In genomic region chr7:37093721-37094120, GRCm38 (mm10) we compare ENCODE assay signal across 24 mouse cellular contexts.
"Had no signal": no experiment of that assay in that cellular context is flagged by ENCODE, and none has a peak within 500 bp of the region (broad histone marks: within the 10 kb centered on the region; RNA-seq: fewer than 3 reads in every experiment).

No protein-coding gene starts in this region.

- H3K4me1 ChIP-seq: hindbrain, embryonic 15.5 days; intestine, embryonic 15.5 days; limb, embryonic 12.5 days had no signal

- H3K9me3 ChIP-seq: heart, embryonic 10.5 days; heart, embryonic 12.5 days; hindbrain, embryonic 10.5 days; hindbrain, embryonic 13.5 days; hindbrain, embryonic 15.5 days; intestine, embryonic 15.5 days; limb, embryonic 10.5 days; limb, embryonic 12.5 days; liver, embryonic 15.5 days had no signal

- H3K27ac ChIP-seq: gastrocnemius, adult 2 months; heart, embryonic 10.5 days; hindbrain, embryonic 10.5 days; hindbrain, embryonic 13.5 days; hindbrain, embryonic 15.5 days; intestine, embryonic 15.5 days; layer of hippocampus, adult 2 months; limb, embryonic 10.5 days; limb, embryonic 12.5 days had no signal

- ATAC-seq: inflammation-experienced regulatory T-cells, adult 6 months; intestine, embryonic 15.5 days; intestine, postnatal 0 days had no signal

- H3K4me2 ChIP-seq: heart, embryonic 12.5 days; hindbrain, embryonic 13.5 days; hindbrain, embryonic 15.5 days; intestine, embryonic 15.5 days; limb, embryonic 12.5 days had no signal

- H3K27me3 ChIP-seq: heart, embryonic 12.5 days; hindbrain, embryonic 13.5 days; hindbrain, embryonic 15.5 days; intestine, embryonic 15.5 days; limb, embryonic 12.5 days; liver, embryonic 15.5 days had no signal

- H3K9ac ChIP-seq: heart, embryonic 12.5 days; hindbrain, embryonic 13.5 days; hindbrain, embryonic 15.5 days; intestine, embryonic 15.5 days; limb, embryonic 12.5 days; liver, embryonic 15.5 days had no signal

- H3K36me3 ChIP-seq: heart, embryonic 10.5 days; heart, embryonic 12.5 days; hindbrain, embryonic 10.5 days; hindbrain, embryonic 13.5 days; hindbrain, embryonic 15.5 days; intestine, embryonic 15.5 days; limb, embryonic 10.5 days; limb, embryonic 12.5 days; liver, embryonic 15.5 days had no signal

- H3K4me3 ChIP-seq: gastrocnemius, adult 2 months; heart, embryonic 10.5 days; heart, embryonic 12.5 days; hindbrain, embryonic 10.5 days; hindbrain, embryonic 13.5 days; hindbrain, embryonic 15.5 days; intestine, embryonic 15.5 days; layer of hippocampus, adult 2 months; limb, embryonic 10.5 days; limb, embryonic 12.5 days; liver, embryonic 15.5 days had no signal

- DNase-seq: gastrocnemius, adult 2 months; gastrocnemius, postnatal 10 days; gastrocnemius, postnatal 25 days; heart, adult 18-20 months; heart, postnatal 10 days; heart, postnatal 4 days; kidney, adult 18-20 months; kidney, adult 8-10 months; kidney, postnatal 10 days; kidney, postnatal 25 days; kidney, postnatal 4 days; liver had no signal
